Mouse (Mus musculus): ENCODE measurements around the gene Arhgap29. TPM values are rescaled to one million over a fixed set of nuclear protein-coding genes. Genes with fewer than 3 reads are reported as not detected.
A peak's percentile ranks its signal among the peaks of the same experiment; 100 is the strongest.

Arhgap29 gene
- polyA plus RNA-seq, 1 experiment from 2014 or later = 16.3 TPM

DNA sequence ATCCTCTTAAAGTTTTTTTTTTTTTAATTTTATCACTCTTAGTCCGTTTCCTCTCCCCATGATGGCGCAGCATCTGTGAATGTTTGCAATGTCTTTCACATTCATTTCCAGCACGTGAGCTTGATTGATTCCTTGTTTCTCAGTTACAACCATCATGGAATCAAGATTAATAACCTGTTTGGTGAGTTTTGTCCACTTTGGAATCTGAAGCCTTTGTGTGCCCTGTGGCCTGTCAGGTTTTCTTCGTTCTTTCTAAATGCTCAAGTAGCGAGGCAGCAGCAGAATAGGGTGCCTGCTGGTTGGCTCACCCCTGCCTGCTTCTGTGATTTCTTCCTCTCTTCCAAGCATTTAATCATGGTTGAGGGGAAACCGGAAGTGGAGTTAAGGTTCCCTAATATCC is 2.2 kb upstream of the Arhgap29 start:
- H3K9me3 ChIP-seq = no peaks in the 10 kb centered on the region
- no peak for ATAC-seq (replicated peaks)
- no peak overlapping the region for H3K9ac ChIP-seq (replicated peaks)
- H3K4me2 ChIP-seq (replicated peaks) = no peak overlapping the region
- WGBS = 57% methylated on average over 6 of the region's 6 CpGs
- peaks cover 13% of the 10 kb centered on the region for H3K4me1 ChIP-seq
- H3K27ac ChIP-seq (replicated peaks) = no peak overlapping the region
- H3K36me3 ChIP-seq = no peaks in the 10 kb centered on the region
- H3K27me3 ChIP-seq = peaks cover 24% of the 10 kb centered on the region
- H3K4me3 ChIP-seq = no peak overlapping the region

DNA sequence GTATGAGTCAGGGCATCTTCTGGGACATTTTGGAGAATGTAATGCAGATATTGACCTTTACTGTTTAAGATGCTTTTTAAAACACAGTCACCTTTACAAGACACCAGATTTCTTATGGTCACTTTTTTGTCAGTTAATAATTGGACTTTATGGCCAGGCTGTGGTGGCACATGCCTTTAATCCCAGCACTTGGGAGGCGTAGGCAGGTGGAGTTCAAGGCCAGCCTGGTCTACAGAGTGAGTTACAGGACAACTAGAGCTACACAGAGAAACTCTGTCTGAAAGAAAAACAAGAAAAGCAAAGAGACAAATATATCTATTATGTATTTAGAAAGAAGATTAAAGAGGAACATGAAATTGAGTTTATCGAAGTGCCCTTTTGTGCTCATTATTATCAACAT is 1.2 kb upstream of the Arhgap29 start:
- H3K27ac ChIP-seq (replicated peaks) = no peak overlapping the region
- H3K9me3 ChIP-seq = no peaks in the 10 kb centered on the region
- 90% methylated on average over 2 of the region's 2 CpGs for whole genome bisulfite sequencing
- H3K36me3 ChIP-seq = no peaks in the 10 kb centered on the region
- no peak overlapping the region for H3K9ac ChIP-seq (replicated peaks)
- H3K27me3 ChIP-seq = peaks cover 25% of the 10 kb centered on the region
- peaks cover 13% of the 10 kb centered on the region for H3K4me1 ChIP-seq
- no peak overlapping the region for H3K4me3 ChIP-seq
- ATAC-seq (replicated peaks) = no peak
- H3K4me2 ChIP-seq (replicated peaks) = no peak overlapping the region

DNA sequence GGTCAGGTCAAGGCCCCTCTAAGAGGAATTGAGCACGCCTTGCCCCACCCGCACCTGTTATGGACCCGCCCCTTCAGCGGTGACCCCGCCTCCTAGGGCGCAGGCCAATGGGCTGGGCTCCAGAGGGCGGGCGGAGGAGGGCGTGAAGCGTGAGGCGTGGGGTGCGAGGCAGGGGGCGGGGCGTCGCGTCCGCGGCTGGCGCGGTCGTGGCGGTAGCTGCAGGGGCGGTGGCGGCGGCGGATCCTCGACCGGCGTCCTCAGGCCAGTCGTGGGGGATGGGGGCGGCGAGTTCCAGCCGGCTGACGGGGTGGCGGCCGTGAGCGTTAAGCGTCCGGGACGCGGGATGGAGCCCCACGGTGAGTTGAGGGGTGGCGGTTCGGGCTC is 700 bp downstream of the Arhgap29 start:
- no peaks in the 10 kb centered on the region for H3K9me3 ChIP-seq
- 1% methylated on average over 44 of the region's 44 CpGs for WGBS
- peak overlapping the region; percentile 84 for H3K4me2 ChIP-seq (replicated peaks)
- H3K27me3 ChIP-seq = peaks cover 25% of the 10 kb centered on the region
- peaks cover 13% of the 10 kb centered on the region for H3K4me1 ChIP-seq
- H3K36me3 ChIP-seq = no peaks in the 10 kb centered on the region
- peak overlapping the region; percentile 56 for H3K9ac ChIP-seq (replicated peaks)
- no peak overlapping the region for H3K27ac ChIP-seq (replicated peaks)
- ATAC-seq (replicated peaks) = peak; percentile 86
- peak overlapping the region; percentile 65 for H3K4me3 ChIP-seq

DNA sequence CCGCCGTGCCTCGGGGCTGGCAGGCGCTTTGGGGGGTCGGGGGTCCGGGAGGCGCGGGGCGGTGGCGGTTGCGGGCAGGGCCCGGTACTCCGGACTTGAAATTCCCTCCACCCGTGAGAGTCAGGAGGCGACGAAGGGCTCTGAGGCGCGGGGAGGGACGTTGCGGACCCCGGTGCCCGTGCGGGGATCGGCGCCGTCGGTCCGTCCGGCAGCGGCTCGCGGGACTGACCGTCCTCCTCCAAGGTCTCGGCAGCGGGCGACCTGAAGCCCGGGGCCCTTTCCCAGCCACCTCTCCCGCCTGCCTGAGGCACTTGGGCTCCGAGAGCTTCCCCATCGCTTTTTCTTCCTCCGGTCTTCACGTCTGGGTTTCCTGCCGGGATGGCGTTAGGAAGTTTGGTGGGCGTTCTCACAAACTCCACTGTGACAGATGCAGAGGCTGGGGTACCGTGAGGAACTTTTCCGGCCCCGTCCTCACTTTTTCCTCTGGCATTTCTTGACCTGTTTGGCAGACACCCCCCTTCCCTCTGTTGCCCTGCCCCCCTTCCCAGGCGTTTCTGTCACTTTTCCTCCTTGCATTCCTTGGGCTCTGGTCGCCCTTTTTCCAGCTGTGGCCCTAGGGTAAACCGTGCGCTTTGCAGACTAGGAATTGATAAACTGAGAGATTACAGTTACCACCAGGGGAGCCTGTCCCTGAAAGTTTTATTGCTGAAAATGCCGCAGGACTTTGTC is 1.3 kb downstream of the Arhgap29 start:
- 1% methylated on average over 52 of the region's 53 CpGs for whole genome bisulfite sequencing
- H3K9ac ChIP-seq (replicated peaks) = peak overlapping the region; percentile 56
- no peaks in the 10 kb centered on the region for H3K36me3 ChIP-seq
- H3K4me2 ChIP-seq (replicated peaks) = peak overlapping the region; percentile 84
- H3K4me1 ChIP-seq = peaks cover 13% of the 10 kb centered on the region
- H3K27me3 ChIP-seq = peaks cover 25% of the 10 kb centered on the region
- H3K27ac ChIP-seq (replicated peaks) = no peak overlapping the region
- H3K4me3 ChIP-seq = peak overlapping the region; percentile 65
- peak; percentile 14 for ATAC-seq (replicated peaks)
- no peaks in the 10 kb centered on the region for H3K9me3 ChIP-seq

DNA sequence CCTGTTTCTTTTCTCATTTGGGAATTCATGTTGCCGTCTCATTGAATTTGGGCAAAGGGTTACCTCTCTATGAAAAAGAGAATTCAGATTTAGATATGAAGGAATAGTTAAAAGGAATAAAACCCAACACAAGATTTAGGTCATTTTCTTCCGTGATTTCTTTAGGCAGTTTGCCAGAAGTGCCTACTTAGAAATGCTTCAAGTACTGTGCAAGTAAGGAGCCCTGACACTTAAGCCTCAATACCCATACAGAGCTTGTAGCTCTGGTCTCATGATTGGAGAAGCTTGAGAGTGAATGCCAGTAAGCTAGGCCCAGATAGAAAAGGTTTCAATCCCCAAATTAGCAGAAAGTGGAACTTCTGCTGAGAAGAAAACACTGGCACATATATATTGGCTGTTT is 2.1 kb downstream of the Arhgap29 start:
- ATAC-seq (replicated peaks) = no peak
- peaks cover 13% of the 10 kb centered on the region for H3K4me1 ChIP-seq
- H3K9ac ChIP-seq (replicated peaks) = no peak overlapping the region
- 34% methylated on average over 2 of the region's 2 CpGs for WGBS
- no peaks in the 10 kb centered on the region for H3K36me3 ChIP-seq
- H3K4me2 ChIP-seq (replicated peaks) = peak overlapping the region; percentile 84; the same call in 1 of the 2 replicates
- peaks cover 25% of the 10 kb centered on the region for H3K27me3 ChIP-seq
- H3K9me3 ChIP-seq = no peaks in the 10 kb centered on the region
- H3K27ac ChIP-seq (replicated peaks) = no peak overlapping the region
- H3K4me3 ChIP-seq = no peak overlapping the region

DNA sequence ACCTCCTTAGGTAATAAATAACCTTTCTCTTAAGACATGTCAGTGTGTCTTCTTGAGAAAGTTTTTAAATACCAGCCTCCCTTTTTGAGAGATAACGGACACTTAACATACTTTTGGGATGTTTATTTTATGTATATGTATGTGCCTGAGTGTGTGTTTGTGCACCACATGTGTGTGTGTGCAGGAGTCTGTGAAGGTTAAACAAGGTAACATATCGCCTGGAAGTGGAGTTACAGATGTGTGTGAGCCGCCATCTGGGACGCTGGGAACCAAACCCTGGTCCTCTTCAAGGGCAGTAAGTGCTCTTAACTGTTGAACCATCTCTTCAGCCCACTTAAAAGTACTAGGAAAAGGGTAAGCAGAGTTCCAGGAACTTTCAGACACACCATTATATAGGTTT is 3.2 kb downstream of the Arhgap29 start:
- no peaks in the 10 kb centered on the region for H3K9me3 ChIP-seq
- peaks cover 25% of the 10 kb centered on the region for H3K27me3 ChIP-seq
- H3K27ac ChIP-seq (replicated peaks) = no peak overlapping the region
- peaks cover 13% of the 10 kb centered on the region for H3K4me1 ChIP-seq
- no peak overlapping the region for H3K4me3 ChIP-seq
- WGBS = 96% methylated on average over 4 of the region's 4 CpGs
- ATAC-seq (replicated peaks) = no peak
- H3K36me3 ChIP-seq = no peaks in the 10 kb centered on the region
- no peak overlapping the region for H3K4me2 ChIP-seq (replicated peaks)
- no peak overlapping the region for H3K9ac ChIP-seq (replicated peaks)

DNA sequence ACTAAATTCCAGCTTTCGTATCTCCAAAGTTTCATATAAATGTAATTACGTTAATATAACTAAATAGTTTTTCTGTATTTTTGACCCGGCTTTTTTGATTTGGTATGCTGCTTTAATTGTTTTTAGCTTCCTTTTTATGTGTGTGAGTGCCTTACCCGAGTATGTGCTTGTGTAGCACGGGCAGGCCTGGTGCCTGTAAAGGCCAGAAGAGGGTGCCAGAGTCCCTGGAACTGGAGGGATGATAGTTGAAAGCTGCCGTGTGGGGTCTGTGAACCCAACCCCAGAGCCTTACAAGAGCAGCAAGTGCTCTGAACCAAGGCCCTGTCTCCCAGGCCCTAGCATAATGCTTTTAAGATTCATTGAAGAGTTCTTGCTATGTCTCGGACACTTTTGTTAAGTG is 4.4 kb downstream of the Arhgap29 start:
- Histone ChIP-seq H3K4me3 (no peak overlapping the region), H3K36me3 (no peaks in the 10 kb centered on the region), H3K9ac (replicated peaks) (no peak overlapping the region), H3K4me2 (replicated peaks) (no peak overlapping the region), H3K27me3 (peaks cover 25% of the 10 kb centered on the region), H3K9me3 (no peaks in the 10 kb centered on the region), H3K27ac (replicated peaks) (peak overlapping the region; percentile 59; the same call in 1 of the 2 replicates), H3K4me1 (peaks cover 13% of the 10 kb centered on the region)
- WGBS = 83% methylated on average over 7 of the region's 7 CpGs
- ATAC-seq (replicated peaks) = no peak

DNA sequence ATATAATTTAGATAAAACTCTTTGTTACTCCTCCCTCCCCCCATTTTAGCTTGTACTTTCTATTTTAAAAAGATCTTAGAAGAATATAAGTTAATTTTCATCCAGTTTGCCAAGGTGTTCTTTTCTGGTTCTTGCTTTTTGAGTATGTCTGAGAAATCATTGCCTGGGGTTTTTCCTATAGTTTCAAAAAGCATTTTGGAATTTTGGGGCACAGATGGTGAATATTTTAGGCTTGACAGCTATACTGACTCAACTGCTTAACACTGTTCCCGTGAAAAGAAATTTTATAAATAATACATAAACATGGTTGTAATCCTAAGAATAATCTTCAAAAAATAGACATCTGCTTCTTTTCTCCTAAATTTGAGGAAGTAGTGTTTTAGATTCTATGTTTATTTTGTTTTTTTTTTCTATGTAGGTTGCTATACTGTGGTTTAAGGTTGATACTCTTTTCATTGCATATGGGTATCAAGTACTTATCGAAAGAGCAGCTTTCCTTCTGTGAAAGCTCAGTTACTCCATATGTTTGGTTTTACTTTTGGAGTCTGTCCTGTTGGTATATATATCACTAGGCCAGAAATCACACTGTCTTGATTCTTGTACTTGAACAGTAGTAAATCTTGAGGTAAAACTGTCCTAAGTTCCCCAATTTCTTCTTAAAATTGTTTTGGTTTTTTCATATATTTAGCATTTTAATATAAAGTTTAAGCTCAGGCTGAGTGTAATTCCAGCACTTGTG is 5.4 kb downstream of the Arhgap29 start:
- H3K27ac ChIP-seq (replicated peaks) = peak overlapping the region; percentile 59; the same call in 1 of the 2 replicates
- peaks cover 13% of the 10 kb centered on the region for H3K4me1 ChIP-seq
- no peak overlapping the region for H3K4me2 ChIP-seq (replicated peaks)
- H3K4me3 ChIP-seq = no peak overlapping the region
- H3K9ac ChIP-seq (replicated peaks) = no peak overlapping the region
- ATAC-seq (replicated peaks) = no peak
- H3K36me3 ChIP-seq = no peaks in the 10 kb centered on the region
- H3K9me3 ChIP-seq = no peaks in the 10 kb centered on the region
- 73% methylated on average over 2 of the region's 2 CpGs for WGBS
- peaks cover 19% of the 10 kb centered on the region for H3K27me3 ChIP-seq

DNA sequence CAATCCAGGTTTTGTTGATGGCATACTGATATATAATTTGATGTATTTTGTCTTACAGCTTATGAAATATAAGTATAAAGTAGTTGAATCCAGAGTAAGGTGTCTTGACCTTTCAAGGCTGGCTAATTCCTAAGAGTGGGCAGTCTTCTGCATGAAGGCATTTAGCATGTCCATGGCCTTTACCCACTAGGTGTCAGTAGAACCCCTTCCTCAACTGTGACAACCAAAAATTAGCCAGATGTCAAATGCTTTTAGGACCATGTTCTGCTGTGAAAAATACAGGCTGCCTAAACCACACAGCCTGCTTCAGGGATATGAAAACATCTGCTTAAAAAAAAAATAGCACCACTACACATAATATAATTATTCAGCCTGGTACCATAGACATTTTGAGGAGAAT is 11.8 kb downstream of the Arhgap29 start:
- H3K9me3 ChIP-seq = no peaks in the 10 kb centered on the region
- H3K4me3 ChIP-seq = no peak overlapping the region
- H3K27me3 ChIP-seq = peaks cover 6% of the 10 kb centered on the region; the same call in 1 of the 2 replicates
- H3K4me1 ChIP-seq = peaks cover 18% of the 10 kb centered on the region
- no peak overlapping the region for H3K4me2 ChIP-seq (replicated peaks)
- no peak; the same call in 1 of the 2 replicates for ATAC-seq (replicated peaks)
- H3K27ac ChIP-seq (replicated peaks) = no peak overlapping the region
- H3K9ac ChIP-seq (replicated peaks) = no peak overlapping the region
- H3K36me3 ChIP-seq = no peaks in the 10 kb centered on the region

DNA sequence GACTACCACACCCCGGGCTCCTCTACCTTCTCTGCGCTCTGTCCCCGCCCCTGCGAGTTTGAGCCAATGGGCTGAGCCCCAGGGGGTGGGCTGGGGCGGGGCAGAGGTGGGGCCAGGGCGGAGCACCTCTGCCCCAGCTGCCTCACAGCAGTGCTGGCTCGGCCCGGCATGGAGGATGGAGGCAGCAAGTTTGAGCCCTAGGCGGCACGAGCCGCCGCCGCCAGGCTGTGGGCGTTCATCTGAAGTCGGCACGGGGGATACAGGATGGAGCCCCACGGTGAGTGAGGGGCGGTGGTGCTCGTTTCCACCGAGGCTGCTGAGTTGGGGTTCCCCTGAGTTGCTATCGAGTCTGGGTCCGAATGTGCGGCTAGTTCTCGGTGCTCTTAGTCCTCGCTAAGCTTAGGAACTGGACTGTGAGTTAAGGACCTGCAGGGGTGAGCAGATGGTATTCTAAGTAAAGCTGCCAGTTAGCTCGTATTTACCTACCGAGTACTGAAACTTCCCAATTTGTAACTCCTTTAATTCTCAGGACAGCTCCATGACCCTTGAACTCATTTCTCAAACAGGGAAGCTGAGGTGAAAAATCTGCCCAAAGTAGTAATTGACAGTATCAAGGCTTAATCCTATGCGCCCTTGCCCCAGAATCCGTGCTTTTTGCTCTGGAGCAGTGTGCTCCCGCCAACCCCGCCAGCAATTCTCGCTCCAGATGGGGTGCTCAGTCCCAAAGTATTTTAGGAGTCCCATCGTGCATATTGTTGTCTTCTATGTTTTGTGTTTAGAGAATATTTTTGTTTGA is 15.5 kb downstream of the Arhgap29 start:
- Histone ChIP-seq H3K4me1 (peaks cover 19% of the 10 kb centered on the region), H3K9me3 (no peaks in the 10 kb centered on the region), H3K4me2 (replicated peaks) (peak overlapping the region; percentile 76), H3K4me3 (peak overlapping the region; percentile 43), H3K36me3 (no peaks in the 10 kb centered on the region), H3K27ac (replicated peaks) (no peak overlapping the region), H3K27me3 (peaks cover 10% of the 10 kb centered on the region; the same call in 1 of the 2 replicates), H3K9ac (replicated peaks) (peak overlapping the region; percentile 24)
- WGBS = 1% methylated on average over 33 of the region's 33 CpGs
- peak; percentile 99 for ATAC-seq (replicated peaks)

DNA sequence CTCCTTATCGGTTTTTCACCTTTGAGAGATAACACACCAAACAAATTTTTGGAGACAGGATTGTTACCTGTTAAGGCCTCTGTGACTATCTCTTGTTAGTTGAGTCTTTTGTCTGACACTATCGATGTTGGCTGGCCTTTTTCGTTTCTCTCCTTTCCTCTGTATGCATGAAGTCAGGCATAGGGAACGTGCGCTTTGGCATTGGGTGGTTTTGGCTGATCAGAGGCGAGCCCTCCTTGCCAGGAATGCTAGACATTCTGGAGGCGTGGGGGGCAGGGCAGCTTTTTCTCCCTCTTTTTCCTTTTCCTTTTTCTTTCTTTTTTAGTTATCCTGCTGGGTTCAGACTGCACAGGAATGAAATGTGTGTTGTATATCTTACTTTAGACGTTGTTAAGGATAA is 16.3 kb downstream of the Arhgap29 start:
- Histone ChIP-seq H3K9ac (replicated peaks) (no peak overlapping the region), H3K9me3 (no peaks in the 10 kb centered on the region)
- WGBS = 4% methylated on average over 8 of the region's 8 CpGs

DNA sequence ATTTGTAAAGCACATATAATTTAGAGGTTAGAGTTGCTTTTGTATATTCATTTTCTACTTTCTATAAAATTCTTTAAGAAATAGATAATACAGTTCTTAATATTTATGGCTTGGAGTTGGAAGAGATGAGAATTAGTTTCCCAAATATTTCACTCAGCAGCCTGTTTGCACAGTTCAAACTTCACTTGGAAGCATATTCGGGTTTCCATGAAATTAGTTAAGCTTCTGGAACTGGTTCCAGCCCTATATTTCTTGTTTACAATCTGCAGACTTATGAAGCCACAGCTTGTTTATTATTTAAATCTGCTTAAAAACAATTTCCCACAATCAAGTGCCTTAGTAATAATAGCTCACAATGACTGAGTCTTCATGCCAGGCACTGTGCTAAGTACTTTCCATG is 17.1 kb downstream of the Arhgap29 start:
- Histone ChIP-seq H3K27ac (replicated peaks) (no peak overlapping the region), H3K27me3 (peaks cover 10% of the 10 kb centered on the region; the same call in 1 of the 2 replicates), H3K4me3 (peak overlapping the region; percentile 16; the same call in 1 of the 2 replicates), H3K4me1 (peaks cover 22% of the 10 kb centered on the region), H3K36me3 (no peaks in the 10 kb centered on the region), H3K4me2 (replicated peaks) (no peak overlapping the region), H3K9ac (replicated peaks) (no peak overlapping the region), H3K9me3 (no peaks in the 10 kb centered on the region)
- no peak for ATAC-seq (replicated peaks)
- WGBS = 80% methylated on average over 1 of the region's 1 CpGs

More for the DNA sequence above, 16.3 kb downstream of the Arhgap29 start:
- H3K4me3 ChIP-seq = peak overlapping the region; percentile 43
- peaks cover 21% of the 10 kb centered on the region for H3K4me1 ChIP-seq
- no peaks in the 10 kb centered on the region for H3K36me3 ChIP-seq
- no peak for ATAC-seq (replicated peaks)
- peak overlapping the region; percentile 76 for H3K4me2 ChIP-seq (replicated peaks)
- no peak overlapping the region for H3K27ac ChIP-seq (replicated peaks)
- H3K27me3 ChIP-seq = peaks cover 10% of the 10 kb centered on the region; the same call in 1 of the 2 replicates
